Mouse (Mus musculus) neural tube, embryonic 12.5 days (tissue): ENCODE data around the gene Cd101. TPM values are rescaled to one million over a fixed set of nuclear protein-coding genes. Genes with fewer than 3 reads are reported as not detected.

Source experiments
- ATAC-seq: fragments of 200-750 bp; cut with Nextera tagmentation; 2 replicates; pipeline ENCODE4 v1.8.0; 2017; ENCODE audit warnings: low read depth, mild to moderate bottlenecking, moderate TSS enrichment, moderate library complexity; ENCODE audit not compliant: low FRiP score
- H3K27ac ChIP-seq: fragments of 300-500 bp; sonication (generic); 2 replicates; pipeline ENCODE4 v1.5.1; 2016
- H3K27me3 ChIP-seq: fragments of 300-500 bp; sonication (generic); replicated peaks from 2 replicates; pipeline ENCODE4 v1.6.1; 2016; ENCODE audit warnings: mild to moderate bottlenecking
- H3K36me3 ChIP-seq: fragments of 300-500 bp; sonication (generic); 2 replicates; pipeline ENCODE4 v1.6.1; 2016; ENCODE audit warnings: mild to moderate bottlenecking
- H3K4me1 ChIP-seq: fragments of 300-500 bp; sonication (generic); 2 replicates; pipeline ENCODE4 v1.6.1; 2016
- H3K4me2 ChIP-seq: fragments of 300-500 bp; sonication (generic); replicated peaks from 2 replicates; pipeline ENCODE4 v1.6.1; 2016; ENCODE audit warnings: mild to moderate bottlenecking
- H3K4me3 ChIP-seq: fragments of 300-500 bp; sonication (generic); 2 replicates; pipeline ENCODE4 v1.5.1; 2016
- H3K9ac ChIP-seq: fragments of 300-500 bp; sonication (generic); 2 replicates; pipeline ENCODE4 v1.6.1; 2016; ENCODE audit warnings: mild to moderate bottlenecking
- H3K9me3 ChIP-seq: fragments of 300-500 bp; sonication (generic); 2 replicates; pipeline ENCODE4 v1.6.1; 2016; ENCODE audit warnings: mild to moderate bottlenecking
- WGBS: fragments of 180-500 bp; shearing (Covaris S2); methylation state at CpG from one replicate; pipeline ENCODE4 v1.1.7; 2016; 5-methylcytosine and 5-hydroxymethylcytosine counted together
- polyA plus RNA-seq: library from polyadenylated mRNA; unstranded; fragments of >200 nt; fragmentation: Nextera tagmentation; extraction: Ambion mirVana; gene quantifications from 2 replicates; pipeline ENCODE4 v1.2.1, GENCODE M21; 2016

Cd101 gene
- polyA plus RNA-seq, 1 experiment from 2014 or later = 0.05 TPM

DNA sequence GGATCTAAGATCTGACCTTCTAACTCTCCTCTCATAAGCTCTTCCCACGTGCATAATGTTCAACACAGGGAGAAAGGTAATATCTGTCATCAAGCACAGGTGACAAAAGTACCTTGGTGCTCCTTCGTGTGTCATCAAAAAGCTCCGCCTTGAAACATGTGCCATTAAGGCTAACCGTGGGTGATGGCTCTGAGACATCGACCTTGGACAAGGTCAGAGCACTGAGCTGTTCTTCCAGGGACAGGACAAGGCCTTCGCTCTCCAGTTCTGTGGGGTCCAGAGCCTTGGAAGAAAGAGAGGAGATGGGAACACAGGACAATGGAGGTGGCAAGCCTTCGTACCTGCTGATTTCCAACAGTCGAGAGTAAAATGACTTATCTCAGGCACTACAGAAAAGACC, 82.1 kb downstream of the Cd101 start:
- Histone ChIP-seq H3K4me3 (no peak overlapping the region), H3K4me2 (no peak overlapping the region), H3K27me3 (no peaks in the 10 kb centered on the region), H3K36me3 (peaks cover 80% of the 10 kb centered on the region), H3K4me1 (no peaks in the 10 kb centered on the region), H3K9me3 (no peaks in the 10 kb centered on the region), H3K9ac (no peak overlapping the region), H3K27ac (no peak overlapping the region)
- WGBS = 93% methylated on average over 8 of the region's 8 CpGs
- ATAC-seq = no peak

Other genes with a start within 250 kb of the Cd101 start
- gene Vtcn1, start 204.1 kb downstream of the Cd101 start, polyA plus RNA-seq = not detected in 2 replicates
- 6.4 and 8.6 TPM in 2 replicates for gene Trim45, start 107.4 kb downstream of the Cd101 start, polyA plus RNA-seq
- 14.9 and 15.4 TPM in 2 replicates for gene Ttf2, start 59.9 kb downstream of the Cd101 start, polyA plus RNA-seq
- 3.0 and 3.1 TPM in 2 replicates for gene Ptgfrn, start 80.7 kb upstream of the Cd101 start, polyA plus RNA-seq